Mouse (Mus musculus): ENCODE measurements around the gene Btg2.
A peak's percentile ranks its signal among the peaks of the same experiment; 100 is the strongest.

The Btg2 gene

DNA sequence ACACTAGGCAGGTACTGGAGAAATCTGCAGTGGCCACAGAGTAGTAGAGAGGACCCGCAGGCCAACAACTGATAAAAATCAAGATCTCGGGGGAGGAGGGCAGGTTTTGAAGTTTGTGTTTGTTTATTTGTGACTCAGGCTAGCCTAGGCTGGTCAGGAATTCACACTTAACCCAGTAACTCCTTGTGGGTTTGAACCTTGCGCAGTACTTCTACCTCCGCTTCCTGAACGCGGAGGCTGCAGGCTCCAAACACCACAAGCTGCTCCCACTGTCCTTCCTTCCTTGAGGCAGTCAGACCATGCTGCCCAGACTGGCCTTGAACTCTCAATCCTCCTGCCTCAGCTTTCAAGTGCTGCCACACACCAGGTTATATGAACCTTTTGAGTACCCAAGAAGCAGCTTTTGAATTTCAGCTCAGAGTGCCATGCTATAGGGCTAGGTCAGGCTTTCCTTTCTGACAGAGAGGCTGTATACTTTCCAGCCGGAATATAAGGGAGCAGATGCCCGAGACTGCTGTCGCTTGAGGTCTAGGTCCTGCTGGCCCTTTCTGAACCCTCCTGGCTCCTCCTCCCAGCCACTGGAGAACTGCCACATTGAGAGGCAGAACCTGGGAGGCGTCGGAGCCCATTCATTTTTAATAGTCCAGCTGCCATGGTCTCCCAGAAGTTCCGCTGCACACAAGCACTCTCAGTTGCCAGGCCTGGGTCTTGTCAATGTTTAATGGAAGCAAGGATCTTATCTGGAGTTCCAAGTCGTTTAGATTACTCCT, 19.2 kb upstream of the Btg2 start:
- no peak for DNase-seq

DNA sequence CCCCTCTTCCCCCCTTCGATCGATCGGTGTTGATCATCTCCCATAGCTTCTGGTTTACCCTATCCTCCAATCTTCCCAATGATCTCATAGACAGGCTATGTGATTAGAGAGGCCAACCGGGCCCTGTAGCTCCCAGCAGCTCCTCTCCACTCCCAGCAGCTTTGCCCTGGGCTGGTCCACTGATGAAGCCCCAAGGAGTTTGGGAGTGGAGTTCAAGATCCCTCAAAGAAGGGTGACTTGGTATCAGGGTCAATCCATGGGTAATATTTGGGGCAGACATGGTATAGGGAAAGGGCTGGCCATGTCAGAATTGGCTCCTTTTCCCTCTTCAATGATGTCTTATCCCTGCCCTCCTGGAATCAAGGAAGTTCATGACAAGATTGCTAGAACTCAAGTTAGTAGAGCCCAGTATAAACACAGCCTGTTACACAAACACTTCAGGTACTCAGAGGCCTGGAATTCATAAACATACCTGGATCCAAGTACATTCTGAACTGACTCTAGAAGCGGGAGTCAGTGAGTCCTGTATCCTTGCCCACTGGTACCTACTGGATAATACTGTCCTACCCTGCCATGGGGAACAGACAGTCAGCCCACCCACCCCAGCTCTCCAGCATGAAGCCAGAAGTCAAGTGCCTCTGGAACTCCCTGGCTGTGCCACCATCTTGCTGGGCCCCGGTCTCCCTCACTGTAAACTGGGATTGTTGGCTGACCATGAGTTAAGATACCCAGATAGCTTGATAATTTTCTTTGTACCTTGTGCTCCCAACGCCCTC, 18.3 kb upstream of the Btg2 start:
- DNase-seq: no peak

DNA sequence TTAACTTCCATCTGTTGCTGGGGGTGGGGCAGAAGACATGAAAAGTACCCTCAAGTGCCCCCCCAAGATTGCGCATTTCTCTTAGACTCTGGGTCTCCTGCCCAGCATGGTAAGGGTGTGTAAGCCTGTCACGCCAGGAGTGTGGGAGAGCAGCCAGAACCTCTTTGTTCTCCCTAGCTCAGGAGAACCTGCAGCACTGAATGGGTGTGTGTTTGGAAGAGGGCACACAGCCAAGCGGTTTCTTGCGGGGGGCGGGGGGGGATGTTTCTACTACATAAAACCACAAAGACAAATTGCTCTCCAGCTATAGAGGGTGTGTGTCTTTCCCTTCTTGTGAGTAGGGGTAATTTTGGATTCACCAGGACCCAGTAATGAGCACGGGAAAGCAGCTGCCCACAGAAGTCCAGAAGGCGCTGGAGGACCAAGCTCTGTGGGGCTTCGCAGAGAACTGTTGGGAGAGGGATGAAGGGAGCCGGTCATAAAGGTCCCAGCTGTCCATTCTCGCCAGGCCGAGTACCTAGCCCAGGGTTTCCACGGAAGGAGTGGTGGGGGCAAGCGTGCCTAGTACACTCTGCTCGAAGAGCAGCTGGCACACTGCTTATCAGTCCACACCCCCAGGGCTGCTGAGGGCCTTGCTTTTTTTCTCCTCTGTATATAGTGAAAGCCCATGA, 17.5 kb upstream of the Btg2 start:
- DNase-seq: no peak

DNA sequence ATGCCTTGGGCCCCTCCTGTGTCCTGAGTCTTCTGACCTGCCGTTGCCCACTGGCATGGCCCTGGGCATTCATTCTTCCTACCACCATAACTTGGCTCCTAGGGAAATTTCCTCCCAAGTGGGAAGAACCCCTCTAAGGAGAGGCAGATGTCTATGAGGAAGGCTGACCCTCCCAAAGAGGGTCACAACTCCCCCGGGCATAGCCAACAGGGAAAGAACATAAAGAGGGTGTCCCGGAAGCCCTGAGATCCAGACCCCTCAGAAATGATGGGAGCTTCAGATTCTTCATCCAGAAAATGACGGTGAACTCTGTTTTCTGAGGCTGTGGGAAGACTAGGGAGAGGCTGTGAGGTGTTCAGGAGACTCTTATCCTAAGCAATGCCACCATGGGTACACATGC, 16.8 kb upstream of the Btg2 start:
- DNase-seq: no peak

DNA sequence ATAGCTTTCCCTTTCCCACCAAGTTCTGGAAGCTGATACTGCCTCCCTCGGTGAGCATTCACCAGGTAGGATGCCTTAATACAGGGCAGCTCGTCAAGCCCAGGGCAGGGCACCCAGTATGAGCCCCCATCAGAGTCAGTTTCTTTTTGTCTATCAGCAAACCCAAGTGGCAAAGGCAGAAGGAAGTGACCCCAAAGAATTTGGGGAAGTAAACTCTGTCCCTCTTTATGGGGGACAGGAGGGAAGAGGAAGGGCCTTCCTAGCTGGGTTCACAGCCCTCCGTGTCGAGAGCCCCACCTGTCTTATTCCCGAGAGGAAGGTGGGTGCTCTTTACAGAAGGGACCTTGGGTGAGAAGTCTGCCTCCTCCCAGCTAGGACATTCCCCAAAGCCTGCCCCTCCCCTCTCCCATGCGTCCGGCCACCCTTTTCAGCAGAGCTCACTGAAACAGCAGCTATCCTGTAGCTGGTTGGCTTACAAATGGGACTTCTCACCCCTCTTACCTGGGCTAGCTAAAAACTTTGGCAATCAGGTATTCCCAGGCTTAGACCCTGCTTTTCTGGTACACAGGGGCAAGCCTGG, 16.2 kb upstream of the Btg2 start:
- DNase-seq: no peak

DNA sequence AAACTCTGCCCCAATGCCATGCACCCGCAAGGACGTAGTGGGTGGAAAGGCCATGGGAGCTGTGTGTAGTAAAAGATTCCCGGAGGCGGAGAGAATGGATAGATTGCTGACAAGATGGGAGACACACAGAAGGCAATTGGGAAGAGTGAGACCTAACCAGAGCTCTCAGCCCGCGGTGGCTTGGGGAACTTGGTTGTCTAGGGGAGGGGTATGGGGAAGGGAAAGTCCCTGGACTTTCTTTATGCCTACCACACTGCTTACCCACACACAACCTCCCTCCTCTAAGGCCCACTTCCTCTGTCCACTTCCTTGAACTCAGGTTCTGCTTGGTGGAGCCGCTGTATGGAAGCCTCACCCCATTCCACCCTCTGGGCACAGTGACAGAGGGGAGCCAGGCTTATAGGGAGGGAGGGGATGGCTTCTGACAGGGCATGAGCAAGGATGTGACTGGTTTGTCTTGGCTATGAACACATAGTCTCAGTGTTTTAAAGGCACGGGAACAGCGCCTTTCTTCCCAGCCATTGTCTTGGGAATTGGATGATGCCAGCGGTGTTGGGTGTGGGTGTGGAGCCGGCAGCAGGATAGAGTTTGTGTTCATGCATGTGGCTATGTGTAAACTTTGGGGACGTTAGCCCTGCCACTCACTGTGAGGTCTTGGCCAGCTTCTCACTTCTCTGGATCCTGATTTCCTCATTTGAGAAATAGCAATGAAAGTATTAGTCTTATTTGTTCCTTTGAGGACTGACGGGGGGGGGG, 15.0 kb upstream of the Btg2 start:
- no peak for DNase-seq

DNA sequence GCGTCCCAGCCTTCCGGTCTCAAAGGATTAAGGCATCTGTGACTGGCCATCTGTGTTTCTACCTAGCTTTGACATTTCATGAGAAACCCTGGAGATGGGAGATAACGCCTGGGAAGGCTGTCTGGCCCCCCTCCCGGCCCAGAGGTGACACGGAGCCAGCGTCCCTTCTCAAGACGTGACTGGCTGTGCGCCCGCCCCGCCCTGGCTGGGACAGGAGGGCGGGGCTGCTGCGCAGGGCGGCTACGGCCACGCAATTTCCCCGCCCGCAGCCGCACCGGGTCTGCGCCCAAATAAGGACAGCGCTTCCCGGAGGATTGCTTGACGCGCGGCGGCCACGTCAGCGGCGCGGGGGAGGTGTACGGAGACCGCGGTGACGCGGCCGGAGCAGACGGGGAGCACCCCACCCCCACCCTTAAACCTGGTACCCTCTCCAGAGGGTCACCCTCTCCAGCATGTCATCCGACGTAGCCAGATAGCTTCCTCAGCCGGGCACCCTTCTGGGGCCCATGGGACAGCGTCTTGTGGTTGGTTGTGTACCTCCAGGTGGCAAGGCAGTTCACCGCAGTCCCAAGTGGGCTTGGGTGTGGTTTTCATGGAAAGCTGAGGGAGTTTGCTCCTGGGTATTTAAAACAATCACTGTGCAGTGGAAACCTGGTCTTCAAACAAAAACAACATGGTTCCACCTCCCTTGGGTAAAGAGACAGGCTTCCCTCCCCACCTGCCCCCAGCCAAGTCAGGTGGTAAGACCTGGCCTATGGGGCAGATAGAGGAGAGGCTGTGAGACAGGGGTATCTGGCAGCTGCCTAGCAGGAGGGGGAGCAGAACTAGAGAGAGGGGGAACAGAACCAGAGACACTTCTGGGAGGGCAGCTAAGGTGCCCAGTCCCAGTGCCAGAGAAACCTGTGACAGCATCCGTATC, 14.2 kb upstream of the Btg2 start:
- peak; percentile 94 to 95 for DNase-seq

DNA sequence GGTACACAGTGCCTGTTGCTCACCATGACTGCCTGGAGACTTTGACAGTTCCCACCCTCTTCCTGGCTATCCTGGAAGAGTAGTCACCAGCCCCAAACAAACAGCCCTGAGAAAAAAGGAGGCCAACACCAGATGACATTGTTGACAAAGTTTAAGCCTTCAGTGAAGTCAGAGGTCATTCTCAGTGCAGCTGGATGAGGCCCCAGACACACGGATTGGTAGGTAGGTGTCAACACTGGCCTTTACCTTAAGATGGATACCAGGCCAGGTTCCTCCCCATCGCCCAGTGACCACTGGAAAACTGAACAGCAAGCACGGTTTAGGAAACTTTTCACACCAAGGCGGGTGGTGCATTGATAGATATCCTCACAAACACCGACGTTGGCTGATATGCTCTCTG, 13.4 kb upstream of the Btg2 start:
- no peak for DNase-seq

DNA sequence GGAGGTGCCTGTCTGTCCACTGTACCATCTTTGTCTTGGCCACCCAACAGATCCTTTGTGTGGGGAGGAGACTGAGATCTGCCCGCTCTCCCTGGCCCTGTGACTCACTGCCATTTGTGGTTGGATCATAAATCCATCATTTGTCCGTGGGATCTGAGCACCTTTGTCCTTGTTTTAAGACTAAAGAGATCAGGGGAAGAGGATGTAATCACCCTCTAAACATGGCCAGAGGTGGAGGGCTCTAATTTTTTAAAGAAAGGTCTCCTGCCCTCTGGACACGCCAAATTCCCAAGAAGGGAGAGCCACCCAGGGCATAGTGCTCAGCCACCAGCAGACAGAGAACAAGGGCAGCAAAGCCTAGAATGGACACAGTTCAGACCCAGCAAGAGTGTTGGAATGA, 12.9 kb upstream of the Btg2 start:
- DNase-seq: no peak

DNA sequence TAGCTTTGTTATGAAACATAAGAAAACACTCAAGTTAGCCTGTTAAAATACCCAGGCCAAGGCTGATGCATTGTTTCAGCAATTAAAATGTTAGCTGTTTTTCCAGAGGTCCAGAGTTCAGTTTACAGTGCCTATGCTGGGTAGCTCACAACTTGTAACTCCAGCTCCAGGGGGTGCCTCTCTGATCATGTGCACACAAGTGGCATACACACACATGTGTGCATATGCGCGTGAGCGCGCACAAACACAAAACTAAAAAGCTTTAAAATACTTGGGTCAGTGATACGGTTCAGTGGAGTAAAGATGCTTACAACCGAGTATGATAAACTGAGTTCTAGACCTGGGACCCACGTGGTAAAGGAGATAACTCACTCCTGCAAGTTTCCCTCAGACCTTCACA, 10.2 kb upstream of the Btg2 start:
- DNase-seq: no peak

DNA sequence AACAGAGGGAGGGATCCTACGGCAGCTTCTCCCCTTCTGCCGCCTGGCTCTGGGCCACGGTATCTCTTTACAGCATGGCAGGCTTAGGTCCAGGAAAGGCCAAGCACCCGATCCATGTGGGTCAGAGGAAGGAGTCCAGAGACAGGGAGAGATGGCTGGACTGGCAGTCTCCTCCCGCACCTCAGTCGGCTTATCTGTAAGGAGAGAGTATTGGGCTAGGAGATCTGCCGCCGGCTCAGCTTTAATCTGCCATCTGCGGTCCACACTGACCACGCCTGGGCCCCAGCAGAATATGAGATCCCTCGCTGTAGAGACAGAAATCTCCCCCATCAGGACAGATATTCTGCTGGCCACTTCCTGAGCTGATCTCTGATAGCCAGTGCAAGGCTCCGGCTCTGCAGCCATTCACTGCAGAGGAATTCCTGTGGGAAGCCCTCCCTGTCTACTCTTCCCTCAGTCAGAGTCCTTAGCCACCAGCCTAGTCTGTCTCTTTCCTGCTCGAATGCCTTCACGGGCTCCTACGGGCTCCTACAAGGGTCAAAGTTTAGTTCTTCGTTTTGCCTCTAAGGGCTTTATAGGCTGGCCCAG, 8.0 kb upstream of the Btg2 start:
- peak; percentile 66 to 71 for DNase-seq

DNA sequence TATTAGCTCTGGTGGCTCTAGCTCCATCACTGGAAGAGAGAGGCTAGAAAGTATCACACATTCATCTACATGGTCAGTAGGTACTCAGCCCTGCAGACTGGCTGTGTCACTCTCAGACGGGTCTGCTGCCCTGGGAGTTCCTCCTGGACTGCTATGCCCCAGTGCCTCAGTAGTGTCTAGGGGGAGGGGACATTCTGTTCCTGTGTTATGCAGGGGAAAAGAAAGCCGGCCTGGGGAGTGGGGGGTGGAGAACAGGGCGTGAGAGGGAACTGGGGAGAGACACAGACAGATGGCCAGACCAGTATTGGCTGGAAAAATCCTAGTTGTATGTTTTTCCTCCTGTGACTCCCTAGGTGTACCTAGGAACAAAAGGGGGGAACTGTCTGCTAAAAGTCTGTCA, 7.1 kb upstream of the Btg2 start:
- no peak for DNase-seq

DNA sequence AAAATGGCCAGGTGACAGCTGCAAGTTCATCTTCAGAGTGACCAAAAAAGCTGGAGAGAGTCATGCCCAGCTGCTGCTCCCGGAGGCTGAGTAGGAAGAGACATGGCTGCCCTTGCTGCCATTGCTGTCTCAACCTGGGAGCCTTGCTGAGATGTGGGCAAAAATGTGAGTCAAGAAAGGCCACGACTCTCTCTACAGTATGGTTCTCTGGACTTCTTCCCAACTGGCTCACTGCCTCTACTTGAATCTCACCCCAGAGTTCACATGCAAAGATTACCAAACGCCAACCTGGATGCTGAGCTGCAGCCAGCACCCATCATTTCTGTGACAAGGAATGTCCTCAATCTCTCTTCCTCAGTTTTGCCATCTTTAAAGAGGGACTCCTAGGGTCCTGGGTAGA, 5.2 kb upstream of the Btg2 start:
- peak; percentile 46 to 55 for DNase-seq

DNA sequence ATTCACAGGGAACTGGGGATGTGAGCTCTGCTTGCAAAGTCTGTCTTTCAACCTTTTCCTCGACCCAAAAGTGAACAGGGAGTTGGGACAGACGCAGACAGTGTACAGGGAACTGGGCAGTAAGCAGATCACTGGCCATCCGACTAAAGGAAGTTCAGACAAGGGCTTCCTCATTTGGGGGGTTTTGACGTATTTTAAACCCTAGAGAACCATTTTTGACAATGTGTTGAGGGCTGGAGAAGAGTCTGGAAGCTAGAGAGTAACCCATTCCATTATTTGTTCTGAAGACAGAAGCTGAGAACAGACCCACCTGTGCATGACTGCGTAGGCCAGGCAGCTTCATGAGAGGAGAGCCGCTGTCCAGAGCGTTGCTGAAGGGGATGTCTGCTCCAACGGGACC, 4.8 kb upstream of the Btg2 start:
- DNase-seq: no peak

DNA sequence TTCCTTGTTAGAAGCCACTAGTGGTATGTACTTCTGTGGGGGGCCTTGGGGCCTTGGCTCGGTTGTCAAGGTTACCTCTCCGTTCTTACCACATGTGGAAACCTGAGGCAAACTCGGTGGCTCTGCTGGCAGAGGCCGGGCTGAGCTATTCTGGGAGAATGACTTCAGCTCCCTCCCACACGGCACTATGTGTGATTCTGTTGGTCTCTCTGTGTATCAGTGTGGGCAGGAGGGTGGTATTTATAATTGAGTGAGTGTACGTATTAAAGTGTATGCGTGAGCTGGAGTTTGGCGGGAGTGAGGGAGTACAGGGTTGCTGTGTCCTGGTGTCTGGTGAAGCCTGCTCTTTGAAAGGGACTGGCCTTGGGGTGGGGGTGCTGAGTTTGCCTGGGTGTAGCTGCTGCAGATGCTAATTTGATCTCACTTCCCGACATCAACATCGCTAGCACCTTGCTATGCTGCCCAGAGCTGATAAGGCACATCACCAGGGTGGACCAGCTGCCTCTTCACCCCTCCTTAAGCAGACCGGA, 4.1 kb upstream of the Btg2 start:
- no peak for DNase-seq

DNA sequence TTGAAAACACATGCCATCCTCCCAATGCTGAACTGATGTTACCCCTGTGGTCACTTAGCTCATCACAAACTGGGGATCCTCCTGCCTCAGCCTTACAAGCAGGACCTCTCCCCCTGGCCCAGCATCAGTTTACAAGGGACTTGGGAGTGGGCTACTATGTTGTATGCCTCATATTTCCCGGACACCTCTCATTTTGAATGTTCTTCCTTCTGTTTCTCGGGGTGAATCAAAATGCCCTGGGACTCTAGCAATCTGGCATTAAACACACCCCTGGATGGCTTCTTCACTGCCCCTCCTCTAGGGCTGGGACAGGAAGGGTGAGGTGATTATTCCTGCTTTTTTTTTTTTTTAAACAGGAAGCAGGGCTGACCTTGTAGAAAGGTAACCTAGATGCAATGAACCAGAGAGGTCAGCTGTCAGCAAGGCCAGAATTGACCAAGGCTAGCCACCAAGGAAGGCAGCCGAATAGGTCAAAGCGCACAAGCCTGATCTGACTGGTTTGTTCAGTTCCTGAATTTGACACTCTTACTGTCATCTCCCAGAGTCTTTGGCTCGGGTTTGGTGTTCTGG, 2.0 kb upstream of the Btg2 start:
- DNase-seq: no peak

DNA sequence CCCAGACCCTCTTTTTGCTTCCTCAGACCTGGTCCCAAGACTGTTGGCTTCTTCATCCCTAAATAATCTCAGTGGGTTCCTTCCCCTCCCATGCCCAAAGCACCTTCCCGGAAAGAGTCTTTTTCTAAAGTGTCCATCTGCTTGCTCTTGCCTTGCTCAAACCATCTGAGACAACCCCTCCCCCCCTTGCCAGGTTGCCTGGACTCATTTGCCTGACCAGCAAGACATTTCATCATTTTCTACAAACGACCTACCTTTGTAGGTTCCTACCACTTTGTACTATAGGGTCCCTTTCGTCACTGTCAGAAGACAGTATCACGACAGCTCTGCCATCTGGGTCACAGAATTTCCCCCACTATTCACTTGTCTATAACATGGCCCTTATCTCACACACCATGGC, 1.5 kb upstream of the Btg2 start:
- no peak for DNase-seq

DNA sequence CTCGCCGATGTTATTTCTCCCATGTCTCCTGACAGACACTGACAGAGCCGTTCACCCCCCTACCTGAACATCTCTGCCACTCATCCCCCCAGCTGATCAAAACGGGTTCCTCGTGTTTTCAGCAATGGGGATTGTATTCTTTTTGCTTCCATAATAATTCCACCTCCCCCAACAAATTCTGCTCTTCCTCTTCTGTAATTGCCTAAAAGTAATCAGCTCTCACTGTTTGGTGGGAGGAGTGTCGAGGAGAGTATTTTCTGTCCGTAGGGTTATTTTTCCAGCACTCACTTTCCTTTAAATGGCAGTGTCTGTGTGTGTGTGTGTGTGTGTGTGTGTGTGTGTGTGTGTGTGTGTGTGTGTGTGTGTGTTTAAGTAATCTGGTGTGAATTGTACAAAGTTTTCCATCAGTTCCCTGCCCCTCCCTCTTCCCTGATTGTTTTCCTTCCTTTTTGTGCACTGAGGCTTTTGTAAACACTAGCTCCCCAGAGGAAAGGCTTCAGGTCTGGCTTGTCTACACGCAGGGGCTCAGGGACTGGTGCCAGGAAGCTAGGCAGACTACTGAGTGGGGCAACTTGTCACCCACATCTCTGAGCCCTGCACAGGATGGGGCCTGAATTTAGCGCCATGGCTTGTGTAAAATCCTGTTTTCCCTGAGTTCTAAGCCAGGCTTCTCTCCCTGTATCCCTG, 700 bp upstream of the Btg2 start:
- DNase-seq: peak; percentile 49 to 57

DNA sequence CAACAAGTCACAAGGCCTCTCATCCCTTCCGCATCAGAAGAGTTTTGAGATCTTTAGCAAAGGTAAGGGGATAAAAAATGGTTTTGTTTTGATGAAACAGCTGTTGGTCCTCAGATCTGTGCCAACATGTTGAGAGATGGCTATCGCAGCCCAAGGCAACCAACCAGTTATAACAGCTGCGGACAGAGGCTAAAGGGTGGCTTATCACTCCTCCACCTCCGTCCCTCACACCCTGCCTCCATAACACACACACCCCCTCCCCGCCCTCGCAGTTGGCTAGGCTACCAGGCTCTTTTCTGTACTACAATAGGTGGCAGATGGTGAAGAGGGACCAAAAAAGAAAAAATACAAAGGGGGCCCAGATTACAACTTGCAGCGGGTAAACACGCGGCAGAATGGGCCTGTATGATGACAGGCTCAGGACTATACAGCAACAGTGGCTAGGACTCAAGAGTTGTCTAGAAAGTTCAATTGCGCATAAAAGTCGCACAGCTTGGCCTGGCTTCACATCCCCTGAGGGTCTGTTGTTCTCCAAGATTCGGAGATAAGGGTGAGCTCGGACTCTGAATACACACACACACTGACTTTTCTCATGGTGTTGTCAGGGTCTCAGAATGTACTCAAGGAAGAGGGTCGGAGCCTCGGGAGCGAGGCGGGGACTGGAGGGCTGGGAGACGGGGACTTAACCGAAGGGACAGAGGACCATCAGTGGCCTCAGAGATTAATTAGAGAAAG, 692 bp downstream of the Btg2 start:
- DNase-seq: peak; percentile 64 to 67

Measured in cerebellum, adult 18-20 months (tissue).